Mouse (Mus musculus) CH12.LX (cell line): ENCODE results near the gene Dhodh.

Source experiments
- E2F4 ChIP-seq: IDR thresholded peaks from 2 replicates; pipeline ENCODE4 v1.6.1; 2011; ENCODE audit warnings: low read depth, low read length, improper control_type of control experiment; ENCODE audit not compliant: insufficient replicate concordance
- EP300 ChIP-seq: IDR thresholded peaks from 2 replicates; pipeline ENCODE4 v1.6.1; 2011; ENCODE audit warnings: low read length, improper control_type of control experiment

- TF ChIP-seq E2F4 (no peak), EP300 (no peak)
Observed at GRCm38 (mm10) chr8:109648469-109648868, 40.0 kb upstream of the Dhodh start.
